Mouse (Mus musculus): ENCODE measurements around the gene Slc13a1.

Slc13a1 gene

DNA sequence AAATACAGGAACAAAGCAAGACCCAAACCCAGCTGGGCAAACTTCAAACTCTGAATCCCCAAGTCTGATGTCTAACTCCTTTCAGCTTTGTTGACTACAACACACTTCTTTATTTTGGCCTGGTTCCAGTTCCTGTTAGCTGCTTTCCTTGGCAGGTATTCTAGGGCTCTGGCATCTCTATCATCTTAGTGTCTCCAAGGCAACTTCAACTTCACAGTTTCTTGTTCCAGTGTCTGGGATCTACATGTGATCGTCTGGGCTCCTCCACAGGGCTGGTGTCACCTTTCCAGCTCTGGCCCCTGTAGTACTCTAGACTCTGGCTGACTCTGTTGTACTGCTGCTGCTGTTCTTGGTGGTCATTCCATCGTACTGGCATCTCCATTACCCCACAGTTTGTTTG is 91.8 kb downstream of the Slc13a1 start:
- no peak for DNase-seq (ENCODE audit: low spot score in 2 of 2)

GRCm38 (mm10) chr6:24072804-24073203 is 95.1 kb downstream of the Slc13a1 start:
- DNase-seq (ENCODE audit: low spot score in 2 of 2) = no peak

DNA sequence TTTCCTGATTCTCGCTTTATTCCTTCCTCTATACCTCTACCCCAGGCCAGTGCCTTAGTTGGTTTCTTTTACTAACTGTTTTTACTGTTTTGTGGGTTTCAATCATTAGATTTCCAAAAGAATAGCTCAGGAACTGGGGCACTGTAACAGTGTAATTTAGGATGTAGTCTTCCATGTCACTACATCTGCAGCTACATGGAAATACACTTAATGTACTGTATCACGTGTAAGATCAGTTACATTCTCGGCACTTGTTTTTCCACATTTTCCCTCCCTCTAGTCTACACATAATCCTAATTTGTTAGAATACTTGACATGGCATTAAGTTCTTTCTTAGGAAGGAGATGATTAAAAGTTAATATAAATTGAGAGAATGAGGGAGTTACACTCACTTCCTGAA is 108.1 kb downstream of the Slc13a1 start:
- DNase-seq (ENCODE audit: low spot score in 2 of 2) = no peak

DNA sequence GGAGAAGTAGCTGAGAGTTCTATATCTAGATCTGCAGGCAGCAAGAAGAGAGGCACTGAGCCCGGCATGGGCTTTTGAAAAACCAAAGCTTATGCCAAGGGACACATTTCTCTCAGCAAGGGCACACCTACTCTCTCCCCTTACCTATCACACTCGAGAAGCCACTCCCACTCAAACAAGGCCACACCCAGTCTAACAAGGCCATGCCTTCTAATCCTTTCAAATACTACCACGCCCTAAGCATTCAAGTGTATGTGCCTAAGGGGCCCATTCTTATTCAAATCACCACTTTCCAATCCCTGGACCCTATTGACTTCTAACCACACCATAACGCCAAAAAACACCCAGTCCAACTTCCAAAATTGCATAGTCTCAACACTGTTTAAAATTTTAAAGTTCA is 112.8 kb downstream of the Slc13a1 start:
- DNase-seq (ENCODE audit: low spot score in 2 of 2) = no peak

DNA sequence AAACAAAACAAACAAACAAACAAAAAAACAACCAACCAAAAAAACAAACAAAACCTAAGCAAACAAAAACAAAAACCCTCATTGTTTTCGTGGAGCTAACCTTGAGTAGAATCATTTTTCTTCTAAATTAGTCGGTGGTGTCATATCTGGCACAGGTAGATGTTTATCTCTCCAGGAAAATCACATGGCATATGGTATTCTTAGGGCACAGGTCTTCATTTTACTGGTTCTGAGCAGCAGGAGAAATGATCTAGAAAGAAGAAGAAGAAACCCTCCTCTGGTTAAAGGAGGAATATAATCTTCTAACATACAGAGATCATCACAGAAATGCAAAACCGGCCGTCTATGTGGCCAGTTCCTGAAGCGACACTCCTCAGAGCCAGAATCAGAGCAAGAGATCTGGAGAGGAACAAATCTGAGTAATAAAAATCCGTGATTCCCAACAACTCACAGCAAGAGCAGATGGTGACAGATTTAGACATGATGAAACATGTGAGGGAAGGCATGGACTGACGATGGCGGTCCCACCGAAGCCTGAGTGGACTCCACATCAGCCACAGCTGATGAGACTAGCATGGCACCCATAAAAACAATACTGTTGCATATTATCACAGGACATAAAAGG is 113.7 kb downstream of the Slc13a1 start:
- DNase-seq (ENCODE audit: low spot score in 2 of 2) = no peak

DNA sequence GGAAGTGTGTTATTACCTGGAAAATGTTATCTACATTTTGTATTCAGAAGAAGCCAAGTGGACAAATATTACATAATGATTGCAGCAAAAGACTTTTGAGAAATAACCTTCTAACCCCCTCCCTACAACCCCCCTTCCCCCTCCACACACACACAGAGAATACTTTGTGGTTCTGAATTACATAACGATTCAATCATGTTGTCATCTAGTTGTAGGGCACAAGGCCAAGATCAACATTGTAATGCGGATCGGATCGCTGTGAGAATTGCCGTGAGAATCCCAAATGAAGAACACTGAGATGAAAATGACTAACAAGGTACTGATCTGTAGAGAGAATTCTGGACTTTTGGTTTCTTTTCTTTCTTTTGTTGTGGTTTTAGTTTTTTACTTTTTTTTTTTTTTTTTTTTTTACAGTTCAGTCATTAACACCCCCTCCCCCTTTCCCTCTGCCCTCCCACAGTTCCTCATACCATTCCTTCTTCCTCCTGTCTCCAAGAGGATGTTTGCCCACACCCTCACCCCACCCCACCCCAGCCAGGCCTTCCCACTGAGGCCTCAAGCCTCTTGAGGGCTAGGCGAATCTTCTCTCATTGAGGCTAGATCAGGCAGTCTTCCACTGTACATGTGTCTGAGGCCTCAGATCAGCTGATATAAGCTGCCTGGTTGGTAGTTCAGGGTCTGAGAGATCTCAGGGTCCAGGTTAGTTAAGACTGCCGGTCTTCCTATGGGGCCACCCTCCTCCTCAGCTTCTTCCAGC is 120.7 kb downstream of the Slc13a1 start:
- DNase-seq (ENCODE audit: low spot score in 2 of 2) = peak in 1 of 2 experiments; percentile 2

DNA sequence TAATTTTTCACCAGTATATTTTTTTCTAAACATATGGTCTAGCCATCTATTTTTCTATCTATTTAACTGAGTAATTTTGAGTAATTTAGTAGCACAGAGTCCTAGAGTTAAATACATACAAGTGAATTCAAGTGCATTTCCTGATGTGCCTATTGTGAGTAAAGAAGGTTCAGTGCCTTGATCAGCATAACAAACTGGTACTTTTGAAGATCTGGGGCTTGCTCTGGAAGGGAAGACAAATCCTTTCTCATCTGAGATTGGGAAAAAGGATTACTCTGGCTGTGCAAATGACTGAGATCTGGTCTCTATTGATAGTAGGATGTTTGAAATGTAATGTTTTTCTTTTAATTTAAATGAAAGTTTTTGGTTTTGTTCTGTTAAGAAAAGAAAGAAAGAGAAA is 124.4 kb downstream of the Slc13a1 start:
- no peak for DNase-seq (ENCODE audit: low spot score in 2 of 2)

Data from urinary bladder, postnatal 36 days (tissue).